Mouse (Mus musculus): ENCODE data around the gene Gatad2a. TPM values are rescaled to one million over a fixed set of nuclear protein-coding genes. Genes with fewer than 3 reads are reported as not detected.

Gene Gatad2a
- polyA plus RNA-seq (2012), result 94.1 and 106 TPM in 2 replicates

DNA sequence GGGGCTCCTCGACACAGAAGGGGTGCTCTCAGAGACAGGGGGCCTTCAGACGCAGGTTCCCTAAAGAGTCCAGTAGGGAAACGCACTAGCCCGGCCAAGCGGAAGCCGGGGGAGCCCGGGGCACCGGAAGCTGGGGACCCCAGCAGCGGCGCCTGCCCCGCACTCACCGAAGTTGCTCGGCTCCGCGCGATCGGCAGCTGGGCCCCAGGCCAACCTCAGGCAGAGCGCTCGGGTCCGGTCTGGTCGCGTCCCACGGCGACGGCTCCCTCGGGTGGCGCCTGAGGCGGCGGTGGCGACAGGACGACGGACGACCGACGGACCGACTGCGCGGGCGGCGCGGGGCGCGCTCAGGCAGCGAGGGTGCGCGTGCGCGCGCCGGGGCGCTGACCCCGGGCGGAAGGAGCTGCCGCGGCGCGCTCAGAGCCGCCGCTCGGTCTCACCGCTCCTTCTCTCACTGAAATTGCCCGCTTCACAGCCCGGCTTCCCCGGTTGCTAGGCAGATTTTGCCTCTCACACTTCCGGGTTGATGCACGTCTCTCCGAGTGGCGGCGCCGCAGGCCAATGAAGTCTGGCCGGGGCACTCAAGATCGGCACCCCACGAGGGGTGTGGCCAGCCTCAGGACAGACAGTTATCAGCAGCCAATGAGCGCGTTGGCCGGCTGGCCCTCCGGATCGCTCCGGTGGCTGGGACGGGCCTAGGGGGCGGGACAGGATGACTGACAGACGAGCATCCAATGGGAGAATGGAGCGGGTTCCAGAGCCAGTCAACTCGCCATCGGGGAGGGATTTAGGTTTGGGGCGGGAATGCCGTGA lies at the start of gene Gatad2a:
Gene Gatad2a (minus strand): TSS at position 609 of the 813 bp plus-strand sequence.

DNA sequence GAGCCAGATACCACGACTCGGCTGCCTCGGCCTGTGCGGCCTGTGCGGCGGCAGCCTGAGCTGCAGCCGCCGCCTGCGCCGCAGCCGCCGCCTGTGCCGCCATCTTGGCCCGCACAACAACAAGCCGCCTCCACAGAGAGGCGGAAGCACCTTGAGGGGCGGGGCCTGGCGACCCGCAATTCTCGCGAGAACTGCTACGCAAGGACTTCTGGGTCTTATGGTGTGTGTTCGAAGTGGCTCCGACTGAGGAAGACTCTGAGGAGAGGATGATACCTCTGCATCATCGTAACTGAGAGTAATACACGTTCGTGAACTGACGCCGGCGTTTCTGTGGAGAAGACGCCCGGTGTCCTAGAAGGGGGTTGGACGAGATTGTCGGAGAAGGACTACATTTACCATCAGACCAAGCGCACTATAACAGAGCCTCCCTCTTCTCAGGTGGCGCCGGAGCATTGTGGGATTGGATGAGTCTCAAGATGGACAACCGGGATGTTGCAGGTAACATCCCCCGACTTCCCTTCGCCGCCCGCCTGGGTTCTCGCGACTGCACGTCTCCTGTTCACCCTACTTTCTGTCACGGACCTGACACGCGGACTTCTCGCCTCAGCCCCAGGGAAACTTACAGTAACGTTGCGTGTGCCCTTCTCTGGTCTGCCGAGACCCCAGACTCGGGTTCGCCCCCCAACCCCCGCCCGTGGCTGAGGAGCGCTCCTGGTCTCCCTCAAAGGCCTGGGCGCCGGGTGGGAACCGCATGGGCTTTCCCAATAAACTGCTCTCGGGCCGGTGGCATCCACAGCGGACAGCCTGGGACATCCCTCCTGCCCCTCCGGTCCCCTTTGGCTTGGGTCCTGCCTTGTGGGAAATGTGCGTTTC lies 46.6 kb upstream of the Gatad2a start, which contains the start of the genes Mau2 and Sugp1:
Gene Mau2 (minus strand): TSS at position 152 of the 873 bp plus-strand sequence.
Gene Sugp1 (plus strand): TSS at position 231 of the 873 bp plus-strand sequence.

DNA sequence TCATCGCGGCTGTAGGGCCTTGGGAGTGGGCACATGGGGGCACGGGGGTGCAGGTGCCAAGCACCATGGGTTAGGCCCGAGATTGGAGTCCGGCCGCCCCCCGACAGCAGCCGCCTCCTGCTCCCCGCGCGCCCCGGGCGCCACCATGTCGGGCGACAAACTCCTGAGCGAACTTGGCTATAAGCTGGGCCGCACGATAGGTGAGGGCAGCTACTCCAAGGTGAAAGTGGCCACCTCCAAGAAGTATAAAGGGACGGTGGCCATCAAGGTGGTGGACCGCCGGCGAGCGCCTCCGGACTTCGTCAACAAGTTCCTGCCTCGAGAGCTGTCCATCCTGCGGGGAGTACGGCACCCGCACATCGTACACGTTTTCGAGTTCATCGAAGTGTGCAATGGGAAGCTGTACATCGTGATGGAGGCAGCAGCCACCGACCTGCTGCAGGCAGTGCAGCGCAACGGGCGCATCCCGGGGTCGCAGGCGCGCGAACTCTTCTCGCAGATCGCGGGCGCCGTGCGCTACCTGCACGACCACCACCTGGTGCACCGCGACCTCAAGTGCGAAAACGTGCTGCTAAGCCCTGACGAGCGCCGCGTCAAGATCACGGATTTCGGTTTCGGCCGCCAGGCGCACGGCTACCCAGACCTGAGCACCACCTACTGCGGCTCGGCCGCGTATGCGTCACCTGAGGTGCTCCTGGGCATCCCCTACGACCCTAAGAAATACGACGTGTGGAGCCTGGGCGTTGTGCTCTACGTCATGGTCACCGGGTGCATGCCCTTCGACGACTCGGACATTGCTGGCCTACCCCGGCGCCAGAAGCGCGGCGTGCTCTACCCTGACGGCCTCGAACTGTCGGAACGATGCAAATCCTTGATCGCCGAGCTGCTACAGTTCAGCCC lies 93.8 kb downstream of the Gatad2a start, which contains the start of the genes Tssk6, Ndufa13 and Yjefn3:
Gene Tssk6 (plus strand): TSS at position 22 of the 900 bp plus-strand sequence.
Gene Ndufa13 (minus strand): TSS at position 396 of the 900 bp plus-strand sequence.
Gene Yjefn3 (minus strand): TSS at position 550 of the 900 bp plus-strand sequence.

DNA sequence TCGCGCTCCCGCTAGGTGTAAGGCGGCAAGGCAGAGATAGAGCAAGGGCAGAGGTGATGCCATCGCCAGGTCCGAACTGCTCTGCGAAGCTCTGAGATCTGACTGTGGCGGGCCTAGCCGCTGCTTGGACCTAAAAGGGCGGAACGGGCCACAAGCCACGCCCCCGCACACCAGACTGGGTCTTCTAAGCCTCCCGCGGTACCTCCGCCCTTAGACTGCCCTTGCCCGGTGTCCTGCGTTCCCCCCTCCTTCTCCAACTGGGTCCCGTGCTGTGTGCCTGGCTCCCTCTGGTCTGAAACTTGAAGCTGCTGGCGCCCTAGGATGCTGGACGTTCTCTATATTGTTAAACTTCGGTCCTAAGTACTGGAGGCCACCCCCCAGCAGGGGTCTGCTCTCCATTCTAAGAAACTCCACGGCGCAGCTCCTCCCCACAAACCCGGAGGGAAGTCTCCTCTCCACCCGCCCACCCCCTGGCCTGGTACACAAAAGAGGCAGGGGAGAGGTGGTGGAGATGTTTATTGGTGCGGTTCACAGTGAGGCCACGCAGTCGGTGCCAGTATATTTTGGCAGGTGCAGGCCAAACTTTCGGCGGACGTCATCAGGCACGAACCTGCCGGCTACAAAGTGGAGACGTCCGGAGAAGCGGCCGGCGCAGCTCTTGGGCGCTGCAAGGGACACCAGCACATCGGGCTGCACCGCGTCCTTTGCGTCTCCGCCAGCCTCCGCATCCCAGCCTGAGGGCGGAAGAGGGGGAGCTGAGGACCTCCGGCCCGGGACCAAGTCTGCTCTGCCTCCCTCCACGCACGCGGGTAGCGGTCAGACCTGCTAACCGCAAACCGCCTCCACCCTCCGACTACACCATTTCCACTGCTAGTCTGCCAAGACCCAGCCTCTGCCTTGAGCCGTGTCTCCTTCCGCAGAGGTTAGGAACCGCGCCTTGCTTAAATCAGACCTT lies 108.6 kb downstream of the Gatad2a start, which contains the start of gene Cilp2:
Gene Cilp2 (minus strand): TSS at position 399 of the 955 bp plus-strand sequence.

Other genes with a start within 250 kb of the Gatad2a start
- gene Zfp963, start 246.4 kb downstream of the Gatad2a start, polyA plus RNA-seq (2012), result 0.34 and 1.2 TPM in 2 replicates
- 1.1 and 2.0 TPM in 2 replicates for gene Gm20422, start 221.5 kb downstream of the Gatad2a start, polyA plus RNA-seq (2012)
- gene Atp13a1, start 205.2 kb downstream of the Gatad2a start, polyA plus RNA-seq (2012), result 66.9 and 72.1 TPM in 2 replicates
- gene Zfp866, start 205.2 kb downstream of the Gatad2a start, polyA plus RNA-seq (2012), result 0.95 and 1.9 TPM in 2 replicates
- 55.4 and 65.7 TPM in 2 replicates for gene Gmip, start 187.7 kb downstream of the Gatad2a start, polyA plus RNA-seq (2012)
- gene Lpar2, start 174.0 kb downstream of the Gatad2a start, polyA plus RNA-seq (2012), result 1.4 and 1.8 TPM in 2 replicates
- 53.7 and 82.5 TPM in 2 replicates for gene Pbx4, start 163.9 kb downstream of the Gatad2a start, polyA plus RNA-seq (2012)
- 0.23 and 0.24 TPM in 2 replicates for gene Cilp2, start 108.7 kb downstream of the Gatad2a start, polyA plus RNA-seq (2012)
- 2.6 and 4.7 TPM in 2 replicates for gene Tssk6, start 94.2 kb downstream of the Gatad2a start, polyA plus RNA-seq (2012)
- gene Ndufa13, start 93.8 kb downstream of the Gatad2a start, polyA plus RNA-seq (2012), result 142 and 151 TPM in 2 replicates
- gene Yjefn3, start 93.7 kb downstream of the Gatad2a start, polyA plus RNA-seq (2012), result 1.4 and 2.5 TPM in 2 replicates
- 30.2 and 31.7 TPM in 2 replicates for gene Mau2, start 46.4 kb upstream of the Gatad2a start, polyA plus RNA-seq (2012)
- 39.8 and 41.2 TPM in 2 replicates for gene Sugp1, start 46.4 kb upstream of the Gatad2a start, polyA plus RNA-seq (2012)
- gene Tm6sf2, start 76.5 kb upstream of the Gatad2a start, polyA plus RNA-seq (2012), result not detected in 2 replicates
- 0.02 TPM in 1 of 2 replicates, not detected in the other for gene Hapln4, start 87.1 kb upstream of the Gatad2a start, polyA plus RNA-seq (2012)
- gene Ncan, start 124.5 kb upstream of the Gatad2a start, polyA plus RNA-seq (2012), result not detected in 2 replicates
- 18.9 and 22.4 TPM in 2 replicates for gene Nr2c2ap, start 134.9 kb upstream of the Gatad2a start, polyA plus RNA-seq (2012)
- gene Rfxank, start 142.8 kb upstream of the Gatad2a start, polyA plus RNA-seq (2012), result 8.8 and 10.6 TPM in 2 replicates
- gene Borcs8, start 143.1 kb upstream of the Gatad2a start, polyA plus RNA-seq (2012), result 86.9 and 91.2 TPM in 2 replicates
- 0.36 and 0.43 TPM in 2 replicates for gene Mef2b, start 143.3 kb upstream of the Gatad2a start, polyA plus RNA-seq (2012)
- 127 and 132 TPM in 2 replicates for gene Tmem161a, start 176.0 kb upstream of the Gatad2a start, polyA plus RNA-seq (2012)
- gene Slc25a42, start 215.9 kb upstream of the Gatad2a start, polyA plus RNA-seq (2012), result 4.1 and 4.4 TPM in 2 replicates
- gene Sugp2, start 237.8 kb upstream of the Gatad2a start, polyA plus RNA-seq (2012), result 72.2 and 83.5 TPM in 2 replicates
- gene Armc6, start 238.1 kb upstream of the Gatad2a start, polyA plus RNA-seq (2012), result 8.3 and 9.8 TPM in 2 replicates